Mouse (Mus musculus): ENCODE results near the gene Kitl. TPM values are rescaled to one million over a fixed set of nuclear protein-coding genes. Genes with fewer than 3 reads are reported as not detected.

Gene Kitl
- polyA plus RNA-seq, 1 experiment from 2014 or later, result 36.5 TPM

DNA sequence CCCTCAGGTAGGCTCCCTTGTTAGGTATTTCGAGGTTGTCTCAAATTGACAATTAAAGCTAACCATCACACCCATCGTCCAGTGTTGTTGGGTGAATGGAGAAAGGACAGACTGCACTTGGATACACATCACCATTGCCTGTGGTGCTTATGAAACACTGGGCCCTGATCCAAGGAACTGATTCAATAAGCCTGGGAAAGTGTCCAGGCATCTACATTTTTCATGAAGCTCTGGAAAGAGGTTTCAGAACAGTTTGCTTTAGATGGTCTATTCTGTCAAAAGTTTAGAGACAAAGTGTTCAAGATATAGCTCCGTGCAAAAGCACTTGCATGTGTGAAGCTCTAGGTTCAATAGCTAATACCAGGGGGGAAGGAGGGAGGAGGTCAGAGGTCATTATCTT, 38.6 kb downstream of the Kitl start:
- Histone ChIP-seq H3K27ac (replicated peaks; ENCODE audit: low read depth, low read length) (no peak overlapping the region), H3K4me3 (ENCODE audit: low read depth, low read length) (no peak overlapping the region), H3K9me3 (ENCODE audit: control insufficient read depth, low read length) (no peaks in the 10 kb centered on the region), H3K36me3 (ENCODE audit: control insufficient read depth, insufficient read depth, low read length) (no peaks in the 10 kb centered on the region), H3K4me1 (ENCODE audit: control insufficient read depth, insufficient read depth, low read length) (peaks cover 19% of the 10 kb centered on the region), H3K9ac (ENCODE audit: low read depth, low read length) (no peak overlapping the region), H3K4me2 (ENCODE audit: low read depth, low read length) (no peak overlapping the region), H3K27me3 (replicated peaks; ENCODE audit: control insufficient read depth, insufficient read depth, low read length) (no peaks in the 10 kb centered on the region)
- WGBS, result 74% methylated on average over 3 of the region's 3 CpGs
- DNase-seq (ENCODE audit: low spot score) (peak; percentile 76), ATAC-seq (ENCODE audit: low read depth) (peak; percentile 26; the same call in 1 of the 2 replicates)

DNA sequence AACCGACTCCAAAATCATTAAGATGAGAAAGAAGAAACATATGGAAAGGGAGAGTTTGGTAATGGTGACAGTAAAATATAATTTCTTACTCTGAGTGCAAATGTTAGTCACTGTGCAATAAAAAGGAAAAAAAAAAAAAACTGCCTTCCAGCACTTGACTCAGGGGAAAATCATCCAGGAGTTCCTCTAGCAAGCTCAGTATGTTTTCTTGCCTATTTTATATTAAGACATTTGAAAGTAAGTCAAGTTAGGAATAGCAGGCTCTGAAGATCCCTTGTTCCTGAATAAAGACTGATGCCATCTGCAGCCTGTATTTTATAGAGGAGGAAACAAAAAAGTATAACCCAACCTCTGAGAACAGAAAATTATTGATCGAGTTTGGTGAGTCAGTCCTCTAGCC, 39.7 kb downstream of the Kitl start:
- Histone ChIP-seq H3K9me3 (ENCODE audit: control insufficient read depth, low read length) (no peaks in the 10 kb centered on the region), H3K9ac (ENCODE audit: low read depth, low read length) (no peak overlapping the region), H3K4me2 (ENCODE audit: low read depth, low read length) (no peak overlapping the region), H3K36me3 (ENCODE audit: control insufficient read depth, insufficient read depth, low read length) (no peaks in the 10 kb centered on the region), H3K4me3 (ENCODE audit: low read depth, low read length) (no peak overlapping the region), H3K27me3 (replicated peaks; ENCODE audit: control insufficient read depth, insufficient read depth, low read length) (no peaks in the 10 kb centered on the region), H3K27ac (replicated peaks; ENCODE audit: low read depth, low read length) (no peak overlapping the region), H3K4me1 (ENCODE audit: control insufficient read depth, insufficient read depth, low read length) (peaks cover 15% of the 10 kb centered on the region)
- ATAC-seq (ENCODE audit: low read depth) (no peak), DNase-seq (ENCODE audit: low spot score) (no peak)
- WGBS, result 90% methylated on average over 2 of the region's 2 CpGs

DNA sequence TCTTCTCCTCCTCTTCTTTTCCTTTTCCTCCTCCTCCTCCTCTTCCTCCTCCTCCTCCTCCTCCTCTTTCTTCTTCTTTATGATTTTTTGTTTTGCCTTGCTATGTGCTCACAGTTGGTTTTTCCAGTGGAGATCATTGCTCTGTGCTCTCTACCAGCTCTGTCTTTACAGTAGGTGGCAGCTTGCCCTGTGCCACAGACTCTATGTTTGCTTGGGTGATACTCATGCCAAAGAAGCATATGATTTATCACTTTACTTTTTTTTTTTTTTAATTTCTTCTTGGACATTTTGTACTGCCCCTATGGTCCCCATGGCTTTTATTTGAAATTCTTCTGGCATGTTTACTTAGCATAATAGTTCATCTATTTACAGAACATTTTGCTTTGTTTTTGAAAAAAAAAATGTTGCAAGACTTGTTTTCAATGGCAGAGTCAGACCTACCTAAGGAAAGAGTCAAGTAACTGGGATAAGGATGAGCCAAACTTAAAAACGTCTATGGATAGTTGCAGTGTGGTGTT, 41.7 kb downstream of the Kitl start:
- no peak for DNase-seq (ENCODE audit: low spot score)
- H3K36me3 ChIP-seq (ENCODE audit: control insufficient read depth, insufficient read depth, low read length), result no peaks in the 10 kb centered on the region
- H3K4me1 ChIP-seq (ENCODE audit: control insufficient read depth, insufficient read depth, low read length), result peaks cover 6% of the 10 kb centered on the region; the same call in 1 of the 2 replicates
- no peak overlapping the region for H3K27ac ChIP-seq (replicated peaks; ENCODE audit: low read depth, low read length)
- no peaks in the 10 kb centered on the region for H3K27me3 ChIP-seq (replicated peaks; ENCODE audit: control insufficient read depth, insufficient read depth, low read length)
- H3K4me2 ChIP-seq (ENCODE audit: low read depth, low read length), result no peak overlapping the region
- H3K9ac ChIP-seq (ENCODE audit: low read depth, low read length), result no peak overlapping the region
- WGBS, result 62% methylated on average over 1 of the region's 1 CpGs
- ATAC-seq (ENCODE audit: low read depth), result no peak
- no peaks in the 10 kb centered on the region for H3K9me3 ChIP-seq (ENCODE audit: control insufficient read depth, low read length)
- H3K4me3 ChIP-seq (ENCODE audit: low read depth, low read length), result no peak overlapping the region

DNA sequence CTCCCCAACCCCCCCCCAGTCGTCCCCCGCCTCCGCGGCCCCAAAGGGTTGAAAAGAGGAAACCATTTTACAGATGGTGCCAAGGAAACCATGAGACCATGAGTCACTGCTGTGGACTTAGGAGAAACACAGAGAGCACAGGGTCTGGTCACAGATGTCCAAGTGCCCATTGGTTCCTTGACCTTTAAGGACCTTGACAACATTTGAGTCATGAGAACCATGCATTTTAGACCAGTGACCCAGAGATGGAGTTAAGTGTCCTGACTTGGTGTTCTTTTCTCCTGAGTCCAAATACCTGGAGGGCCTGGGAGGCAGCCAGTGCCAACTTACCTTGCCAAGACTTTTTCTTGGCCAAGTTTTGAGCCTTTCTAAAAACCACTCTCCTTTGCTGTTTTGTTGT, 43.9 kb downstream of the Kitl start:
- Histone ChIP-seq H3K9me3 (ENCODE audit: control insufficient read depth, low read length) (no peaks in the 10 kb centered on the region), H3K36me3 (ENCODE audit: control insufficient read depth, insufficient read depth, low read length) (no peaks in the 10 kb centered on the region), H3K27me3 (replicated peaks; ENCODE audit: control insufficient read depth, insufficient read depth, low read length) (no peaks in the 10 kb centered on the region), H3K9ac (ENCODE audit: low read depth, low read length) (no peak overlapping the region), H3K4me1 (ENCODE audit: control insufficient read depth, insufficient read depth, low read length) (peaks cover 4% of the 10 kb centered on the region; the same call in 1 of the 2 replicates), H3K4me2 (ENCODE audit: low read depth, low read length) (no peak overlapping the region), H3K4me3 (ENCODE audit: low read depth, low read length) (no peak overlapping the region), H3K27ac (replicated peaks; ENCODE audit: low read depth, low read length) (no peak overlapping the region)
- WGBS, result 94% methylated on average over 4 of the region's 4 CpGs
- ATAC-seq (ENCODE audit: low read depth), result no peak
- DNase-seq (ENCODE audit: low spot score), result no peak

DNA sequence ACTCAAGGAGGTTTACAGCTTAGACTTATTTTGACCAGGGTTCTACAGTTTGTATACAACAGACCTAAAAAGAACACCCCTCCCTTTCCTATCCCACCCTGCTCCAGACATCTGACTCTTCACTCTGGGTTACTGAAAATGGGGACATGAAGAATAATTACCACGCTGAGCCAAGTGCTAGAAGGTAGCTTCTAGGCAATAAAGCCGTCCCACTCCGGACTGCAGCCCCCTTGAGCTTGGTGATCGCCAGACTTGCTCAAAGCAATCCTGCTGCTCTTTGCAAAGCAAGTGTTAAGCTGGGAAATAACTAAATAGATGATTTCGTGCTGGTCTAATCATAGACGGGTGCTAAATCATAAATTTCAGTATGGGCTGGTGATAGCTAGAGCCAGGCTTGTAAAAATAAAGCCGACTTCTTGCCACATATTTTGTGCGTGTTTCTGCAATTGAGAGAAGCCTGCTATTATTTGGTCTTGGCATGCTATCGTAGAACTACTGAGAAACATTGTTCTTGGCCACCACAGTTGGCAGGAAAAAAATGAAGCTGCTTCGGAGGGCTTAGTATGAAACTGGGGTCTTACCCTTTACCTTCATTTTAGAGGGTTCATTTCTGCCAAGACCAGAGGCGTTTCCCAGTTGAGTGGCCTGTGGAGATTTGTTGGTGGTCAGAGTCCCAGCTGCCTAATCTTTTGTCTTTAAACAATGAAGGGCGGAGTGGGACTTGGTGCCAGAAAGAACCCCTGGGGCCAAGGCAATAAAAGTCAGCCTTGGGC, 50.3 kb downstream of the Kitl start:
- peak; percentile 30 for DNase-seq (ENCODE audit: low spot score)
- WGBS, result 48% methylated on average over 12 of the region's 12 CpGs
- Histone ChIP-seq H3K9ac (ENCODE audit: low read depth, low read length) (no peak overlapping the region), H3K27me3 (replicated peaks; ENCODE audit: control insufficient read depth, insufficient read depth, low read length) (no peaks in the 10 kb centered on the region), H3K4me2 (ENCODE audit: low read depth, low read length) (no peak overlapping the region), H3K4me3 (ENCODE audit: low read depth, low read length) (no peak overlapping the region), H3K36me3 (ENCODE audit: control insufficient read depth, insufficient read depth, low read length) (no peaks in the 10 kb centered on the region), H3K27ac (replicated peaks; ENCODE audit: low read depth, low read length) (no peak overlapping the region), H3K4me1 (ENCODE audit: control insufficient read depth, insufficient read depth, low read length) (peaks cover 6% of the 10 kb centered on the region; the same call in 1 of the 2 replicates), H3K9me3 (ENCODE audit: control insufficient read depth, low read length) (no peaks in the 10 kb centered on the region)
- 0 out of 2 replicates have a peak, but pooled peaks have one; percentile 33 for ATAC-seq (ENCODE audit: low read depth)

DNA sequence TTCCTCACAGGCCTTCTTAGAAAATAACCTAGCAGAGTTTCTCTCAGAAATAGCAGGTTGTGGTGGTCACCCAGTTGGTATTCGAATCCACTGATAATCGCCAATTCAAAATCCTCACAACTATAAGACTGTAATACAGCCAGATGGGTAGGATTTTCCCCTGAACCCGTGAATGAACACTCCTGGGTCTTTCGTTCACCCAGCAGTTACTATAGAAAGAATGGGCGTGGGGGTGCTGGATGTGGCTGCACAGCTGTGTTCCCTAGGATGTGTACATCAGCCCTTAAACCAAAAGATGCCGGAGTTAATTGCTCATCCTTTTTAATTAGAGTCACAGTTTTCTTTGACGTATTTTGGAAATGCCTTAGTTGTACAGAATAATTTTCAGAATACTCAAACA, 50.9 kb downstream of the Kitl start:
- Histone ChIP-seq H3K4me1 (ENCODE audit: control insufficient read depth, insufficient read depth, low read length) (peaks cover 6% of the 10 kb centered on the region; the same call in 1 of the 2 replicates), H3K9me3 (ENCODE audit: control insufficient read depth, low read length) (no peaks in the 10 kb centered on the region), H3K4me2 (ENCODE audit: low read depth, low read length) (no peak overlapping the region), H3K27me3 (replicated peaks; ENCODE audit: control insufficient read depth, insufficient read depth, low read length) (no peaks in the 10 kb centered on the region), H3K4me3 (ENCODE audit: low read depth, low read length) (no peak overlapping the region), H3K36me3 (ENCODE audit: control insufficient read depth, insufficient read depth, low read length) (no peaks in the 10 kb centered on the region), H3K9ac (ENCODE audit: low read depth, low read length) (no peak overlapping the region), H3K27ac (replicated peaks; ENCODE audit: low read depth, low read length) (no peak overlapping the region)
- WGBS, result 58% methylated on average over 7 of the region's 7 CpGs
- ATAC-seq (ENCODE audit: low read depth) (no peak), DNase-seq (ENCODE audit: low spot score) (no peak)

DNA sequence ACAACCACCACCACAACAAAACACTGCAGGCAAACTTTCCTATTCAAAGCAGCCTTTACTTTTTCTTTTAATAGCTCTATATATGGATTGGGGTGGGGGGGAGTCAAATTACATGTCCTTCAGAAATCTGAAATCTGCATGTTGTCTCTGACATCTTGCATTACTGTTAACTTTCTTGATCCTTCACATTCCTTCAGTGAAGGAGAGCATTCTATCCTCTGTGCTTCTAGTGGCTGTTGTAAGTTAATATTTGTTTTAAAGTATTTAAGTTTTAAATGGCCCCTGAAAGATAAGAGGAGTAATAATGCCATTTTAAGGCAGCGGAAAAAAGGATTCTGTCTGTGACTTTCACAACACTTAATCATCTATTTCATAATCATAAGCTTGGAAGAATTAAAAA, 57.2 kb downstream of the Kitl start:
- no peak overlapping the region for H3K4me3 ChIP-seq (ENCODE audit: low read depth, low read length)
- no peaks in the 10 kb centered on the region for H3K4me1 ChIP-seq (ENCODE audit: control insufficient read depth, insufficient read depth, low read length)
- no peak overlapping the region for H3K9ac ChIP-seq (ENCODE audit: low read depth, low read length)
- H3K27me3 ChIP-seq (replicated peaks; ENCODE audit: control insufficient read depth, insufficient read depth, low read length), result no peaks in the 10 kb centered on the region
- no peak overlapping the region for H3K27ac ChIP-seq (replicated peaks; ENCODE audit: low read depth, low read length)
- 64% methylated on average over 1 of the region's 1 CpGs for WGBS
- H3K36me3 ChIP-seq (ENCODE audit: control insufficient read depth, insufficient read depth, low read length), result no peaks in the 10 kb centered on the region
- ATAC-seq (ENCODE audit: low read depth) (no peak), DNase-seq (ENCODE audit: low spot score) (no peak)
- H3K9me3 ChIP-seq (ENCODE audit: control insufficient read depth, low read length), result no peaks in the 10 kb centered on the region
- no peak overlapping the region for H3K4me2 ChIP-seq (ENCODE audit: low read depth, low read length)

DNA sequence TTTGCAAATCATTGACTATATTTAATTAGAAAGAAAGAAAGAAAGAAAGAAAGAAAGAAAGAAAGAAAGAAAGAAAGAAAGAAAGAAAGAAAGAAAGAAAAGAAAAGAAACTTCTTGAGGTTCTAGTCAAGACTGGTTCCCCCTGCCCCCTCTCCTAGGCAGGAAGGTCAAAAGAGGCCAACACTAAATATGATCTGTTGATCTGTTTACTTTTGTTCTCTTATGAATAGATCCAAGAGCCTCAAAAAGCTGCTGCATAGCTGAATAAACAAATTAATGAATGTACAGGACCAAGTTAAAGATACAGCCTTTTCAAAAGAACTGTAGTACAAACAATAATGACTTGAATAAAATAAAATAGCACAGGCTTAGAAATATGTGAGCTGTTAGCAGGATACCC, 57.7 kb downstream of the Kitl start:
- ATAC-seq (ENCODE audit: low read depth) (no peak), DNase-seq (ENCODE audit: low spot score) (no peak)
- Histone ChIP-seq H3K4me3 (ENCODE audit: low read depth, low read length) (no peak overlapping the region), H3K4me2 (ENCODE audit: low read depth, low read length) (no peak overlapping the region), H3K9ac (ENCODE audit: low read depth, low read length) (no peak overlapping the region), H3K27ac (replicated peaks; ENCODE audit: low read depth, low read length) (no peak overlapping the region), H3K4me1 (ENCODE audit: control insufficient read depth, insufficient read depth, low read length) (no peaks in the 10 kb centered on the region), H3K9me3 (ENCODE audit: control insufficient read depth, low read length) (no peaks in the 10 kb centered on the region), H3K36me3 (ENCODE audit: control insufficient read depth, insufficient read depth, low read length) (no peaks in the 10 kb centered on the region), H3K27me3 (replicated peaks; ENCODE audit: control insufficient read depth, insufficient read depth, low read length) (no peaks in the 10 kb centered on the region)

DNA sequence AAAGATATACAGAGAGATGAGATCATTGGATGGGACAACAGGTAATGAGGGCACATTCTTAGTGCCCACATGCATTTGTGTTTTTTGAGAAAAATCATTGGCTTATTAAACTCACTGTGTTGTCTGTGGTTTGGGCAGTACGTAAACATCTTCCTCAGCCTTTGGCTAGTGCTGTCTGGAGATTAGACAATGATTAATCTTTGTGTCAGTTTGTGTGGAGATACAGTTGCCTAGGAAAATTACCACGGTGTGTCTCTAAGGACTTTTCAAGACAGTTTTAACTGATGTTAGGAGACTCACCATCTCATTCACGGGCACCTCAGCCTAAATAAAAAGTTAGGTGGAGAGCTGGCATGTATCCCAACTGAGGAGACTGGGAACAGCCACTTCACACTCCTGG, 85.7 kb downstream of the Kitl start:
- H3K9me3 ChIP-seq (ENCODE audit: control insufficient read depth, low read length), result no peaks in the 10 kb centered on the region
- no peak for ATAC-seq (ENCODE audit: low read depth)
- no peaks in the 10 kb centered on the region for H3K4me1 ChIP-seq (ENCODE audit: control insufficient read depth, insufficient read depth, low read length)
- no peaks in the 10 kb centered on the region for H3K36me3 ChIP-seq (ENCODE audit: control insufficient read depth, insufficient read depth, low read length)
- no peaks in the 10 kb centered on the region for H3K27me3 ChIP-seq (replicated peaks; ENCODE audit: control insufficient read depth, insufficient read depth, low read length)
- DNase-seq (ENCODE audit: low spot score), result no peak
- H3K4me2 ChIP-seq (ENCODE audit: low read depth, low read length), result no peak overlapping the region
- no peak overlapping the region for H3K27ac ChIP-seq (replicated peaks; ENCODE audit: low read depth, low read length)
- 61% methylated on average over 3 of the region's 3 CpGs for WGBS
- H3K4me3 ChIP-seq (ENCODE audit: low read depth, low read length), result no peak overlapping the region
- no peak overlapping the region for H3K9ac ChIP-seq (ENCODE audit: low read depth, low read length)
